Mouse (Mus musculus) urinary bladder, postnatal 25 days (tissue): ENCODE measurements at regions not wholly inside any gene's neighbourhood (a gene's known extent, or its start where the extent isn't known, plus 50 kb on each side); places are given as distances from the start of the nearest gene placed in this dataset.

Source experiments
- DNase-seq: peaks from one replicate; pipeline ENCODE4 v3.0.0; 2022; ENCODE audit warnings: low spot score

DNA sequence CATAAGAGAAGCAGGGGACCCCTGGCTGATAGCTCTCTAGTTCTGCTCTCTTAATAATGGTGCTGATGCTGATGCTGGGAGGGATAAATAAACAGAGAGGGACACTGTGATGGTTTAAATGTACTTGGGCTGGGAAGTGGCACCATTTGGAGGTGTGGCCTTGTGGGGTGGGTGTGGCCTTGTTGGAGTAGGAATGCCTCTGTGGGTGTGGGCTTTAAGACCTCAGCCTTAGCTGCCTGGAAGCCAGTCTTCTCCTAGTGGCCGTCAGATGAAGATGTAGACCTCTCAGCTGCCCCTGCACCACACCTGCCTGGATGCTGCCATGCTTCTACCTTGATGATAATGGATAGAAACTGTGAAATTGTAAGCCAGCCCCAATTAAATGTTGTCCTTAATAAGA, 765.0 kb upstream of the Car8 start:
- DNase-seq: no peak

GRCm38 (mm10) chr4:9002380-9002779, 763.5 kb upstream of the Car8 start:
- DNase-seq: no peak

DNA sequence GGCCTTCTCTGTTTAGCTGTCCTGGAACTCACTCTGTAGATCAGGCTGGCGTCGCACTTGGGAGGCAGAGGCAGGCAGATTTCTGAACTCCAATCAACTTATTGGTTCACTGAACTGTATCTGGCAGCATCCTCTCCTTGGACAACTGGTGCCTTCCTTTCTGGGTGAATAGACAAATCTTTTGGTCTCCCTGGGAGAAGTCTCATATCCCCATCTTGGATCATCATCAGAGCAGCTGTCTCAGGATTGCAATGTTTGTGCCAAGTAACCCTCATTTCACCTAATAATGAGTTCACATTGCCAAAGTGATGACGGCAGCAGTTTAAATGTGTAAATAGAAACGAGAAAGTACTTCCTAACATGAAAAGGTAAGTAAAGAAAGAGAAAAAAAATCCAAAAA, 759.8 kb upstream of the Car8 start:
- no peak for DNase-seq

GRCm38 (mm10) chr4:8992171-8992570, 753.3 kb upstream of the Car8 start:
- no peak for DNase-seq

- DNase-seq: no peak
Observed at GRCm38 (mm10) chr4:8990551-8990950, 751.7 kb upstream of the Car8 start.

GRCm38 (mm10) chr4:8989614-8990013, 750.8 kb upstream of the Car8 start:
- no peak for DNase-seq

GRCm38 (mm10) chr4:8989110-8989509, 750.3 kb upstream of the Car8 start:
- no peak for DNase-seq

DNA sequence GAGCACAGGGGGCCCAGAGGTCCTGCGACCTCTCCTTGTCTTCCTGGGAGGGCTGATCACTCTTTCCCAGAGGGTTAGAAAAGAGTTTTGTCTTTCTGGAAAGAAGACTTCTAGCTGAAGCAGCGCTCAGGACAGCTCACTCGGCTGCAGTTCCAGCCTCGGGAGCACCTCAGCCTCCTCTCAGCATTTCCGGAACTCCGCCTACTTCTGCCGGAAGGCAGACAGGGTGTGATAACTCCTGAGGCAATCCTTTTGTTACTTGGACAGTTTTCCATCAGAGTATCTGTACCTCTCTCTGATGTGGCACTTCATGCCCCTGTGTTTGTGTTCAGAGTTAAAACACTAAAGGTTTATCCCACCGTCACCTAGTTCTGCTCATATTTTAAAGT, 749.5 kb upstream of the Car8 start:
- no peak for DNase-seq

GRCm38 (mm10) chr4:8987544-8988344, 748.9 kb upstream of the Car8 start:
- DNase-seq: no peak

DNA sequence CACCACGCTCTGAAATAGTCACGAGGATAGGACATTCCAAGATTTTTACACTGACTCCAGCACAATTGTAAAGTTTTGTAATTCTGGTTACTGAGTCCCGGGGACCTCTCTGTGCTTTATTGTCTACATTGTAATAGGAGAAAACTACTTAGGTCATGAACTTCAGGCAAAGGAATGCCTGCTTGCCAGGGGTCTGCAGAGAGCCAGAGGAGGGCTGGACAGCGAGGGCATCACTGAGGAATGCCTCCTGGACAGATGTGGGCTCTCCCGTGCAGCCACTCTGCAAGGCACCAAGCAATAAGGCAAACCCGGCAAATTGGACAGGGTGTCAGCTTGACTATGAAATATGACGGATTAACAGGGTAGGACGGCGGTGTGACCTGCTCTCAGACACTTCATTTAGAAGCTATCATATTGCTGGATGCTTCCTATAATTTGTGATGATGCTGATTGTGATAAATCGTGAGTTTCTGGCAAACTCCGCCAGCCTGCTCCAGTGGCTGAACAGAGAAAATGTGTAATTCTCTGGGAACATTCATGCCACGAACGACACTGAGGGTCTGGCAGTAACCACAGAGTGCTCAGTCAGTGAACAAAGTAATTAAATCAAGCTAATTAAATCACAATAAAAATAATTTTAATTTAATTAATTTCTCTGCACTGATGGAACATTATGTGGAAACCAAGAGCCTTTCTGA, 747.7 kb upstream of the Car8 start:
- no peak for DNase-seq

- no peak for DNase-seq
Observed at GRCm38 (mm10) chr4:8984059-8984606, 745.3 kb upstream of the Car8 start.

DNA sequence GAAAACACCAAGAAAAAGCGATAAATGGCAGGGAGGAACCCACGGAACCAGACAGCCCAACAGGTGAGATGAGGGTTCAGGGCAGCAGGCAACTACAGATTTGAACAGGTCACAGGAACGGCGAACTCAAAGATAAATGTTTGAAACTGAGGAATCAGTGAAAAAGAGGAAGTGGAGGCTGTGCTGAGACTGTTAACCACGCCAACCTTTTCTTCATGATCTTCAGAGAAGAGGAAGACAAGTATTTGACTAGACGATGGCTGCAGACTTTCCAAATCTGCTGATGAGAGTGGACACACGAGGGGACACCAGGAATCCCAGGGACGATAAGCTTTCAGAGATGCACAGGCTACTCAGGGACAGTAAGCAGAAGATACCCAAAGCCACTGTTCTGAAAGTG, 740.1 kb upstream of the Car8 start:
- no peak for DNase-seq

DNA sequence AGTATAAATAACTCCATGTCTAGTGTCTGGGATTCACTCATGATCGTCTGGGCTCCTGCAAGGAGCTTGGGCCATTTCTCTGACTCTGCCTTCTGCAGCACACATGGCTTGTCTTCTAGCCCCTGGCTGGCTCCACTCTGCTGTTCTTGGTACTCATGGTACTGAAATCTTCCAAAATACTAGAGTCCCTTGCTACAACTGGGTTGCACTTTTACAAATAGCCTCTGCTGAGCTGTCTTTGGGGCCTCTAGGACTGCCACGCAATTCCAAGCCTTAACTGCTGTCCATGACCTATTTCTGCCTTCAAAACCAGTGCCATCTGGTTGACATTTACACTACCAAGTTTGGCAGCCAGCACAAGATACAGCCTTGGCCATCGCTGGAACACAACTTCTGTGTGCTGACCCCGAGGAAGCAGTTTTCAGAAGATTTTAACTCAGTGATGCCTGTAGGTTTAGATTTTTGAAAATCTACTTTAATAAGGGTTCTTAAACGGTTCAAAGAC, 731.2 kb upstream of the Car8 start:
- DNase-seq: no peak

DNA sequence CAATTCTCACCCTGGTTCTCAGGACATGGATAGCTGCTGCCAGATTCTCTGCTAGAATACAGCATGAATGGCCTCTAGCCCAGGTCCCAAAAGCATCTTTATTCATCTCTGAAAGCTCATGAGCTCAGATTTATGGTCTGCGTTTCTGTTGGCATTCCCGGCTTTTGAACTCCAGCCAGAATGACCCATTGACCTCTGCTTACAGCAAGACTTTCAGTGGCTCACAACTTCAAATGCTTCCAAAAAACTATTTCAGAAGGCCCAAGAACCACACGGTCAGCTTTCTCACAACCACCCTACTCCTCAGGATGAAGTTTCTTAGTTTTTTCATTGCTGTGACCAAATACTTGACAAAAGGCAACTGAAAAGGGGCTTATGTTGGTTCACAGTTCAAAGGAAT, 729.9 kb upstream of the Car8 start:
- DNase-seq: no peak

- no peak for DNase-seq
Observed at GRCm38 (mm10) chr4:8967986-8968385, 729.1 kb upstream of the Car8 start.

DNA sequence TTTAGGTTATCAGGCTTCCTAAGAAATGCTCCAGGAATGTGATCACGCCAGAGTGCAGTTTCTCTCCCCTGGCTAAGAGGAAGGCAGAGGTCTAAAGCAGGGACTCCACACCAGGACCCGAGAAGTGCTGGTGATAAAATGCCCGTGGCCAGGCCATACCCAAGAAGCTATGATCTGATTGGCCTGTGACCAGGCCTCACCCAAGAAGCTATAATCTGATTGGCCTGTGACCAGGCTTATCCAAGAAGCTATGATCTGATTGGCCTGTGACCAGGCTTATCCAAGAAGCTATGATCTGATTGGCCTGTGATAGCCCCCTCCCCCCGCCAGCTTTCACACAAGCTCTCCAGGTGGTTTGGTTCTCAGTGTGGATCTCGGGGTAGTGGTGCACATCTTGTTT, 726.7 kb upstream of the Car8 start:
- DNase-seq: no peak

GRCm38 (mm10) chr4:8962959-8963572, 724.2 kb upstream of the Car8 start:
- no peak for DNase-seq

DNA sequence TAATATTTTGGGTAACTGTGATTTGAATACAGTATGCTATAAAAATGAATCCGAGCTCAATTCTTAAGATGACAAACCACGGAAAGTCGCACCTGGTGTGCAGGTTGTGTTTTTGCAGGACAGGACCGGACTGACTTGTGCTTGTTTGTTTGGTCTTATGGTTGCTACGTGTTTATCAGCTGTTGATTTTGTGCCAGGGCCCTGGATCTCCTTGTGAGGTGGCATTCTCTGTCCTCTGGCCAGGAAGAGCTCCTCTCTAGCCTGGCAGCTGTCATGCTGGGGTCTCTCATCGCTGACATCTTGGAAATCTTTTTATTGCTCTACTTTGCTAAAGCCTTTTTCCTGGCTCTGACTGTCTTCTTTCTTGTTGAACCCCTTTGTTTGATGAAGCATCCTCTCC, 723.0 kb upstream of the Car8 start:
- no peak for DNase-seq

DNA sequence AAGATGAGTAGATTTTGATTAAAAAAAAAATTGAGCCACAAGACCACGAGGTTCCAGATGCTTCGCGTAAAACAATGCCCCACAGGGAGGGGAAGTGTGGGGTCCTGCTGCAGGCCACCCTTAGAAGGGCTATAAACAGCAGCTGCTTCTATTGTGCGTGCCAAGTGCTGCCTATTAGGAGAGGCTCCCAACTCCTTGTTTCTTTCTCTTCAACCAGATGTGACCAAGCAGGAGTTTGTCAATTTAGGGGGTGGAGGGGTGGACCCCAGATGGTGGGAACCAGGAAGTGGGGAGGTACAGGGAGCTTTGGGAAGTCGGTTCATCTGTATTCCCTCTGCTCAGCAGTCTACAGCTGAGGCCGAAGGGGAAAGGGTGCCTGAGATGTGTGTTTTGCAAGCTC, 718.9 kb upstream of the Car8 start:
- DNase-seq: no peak

DNA sequence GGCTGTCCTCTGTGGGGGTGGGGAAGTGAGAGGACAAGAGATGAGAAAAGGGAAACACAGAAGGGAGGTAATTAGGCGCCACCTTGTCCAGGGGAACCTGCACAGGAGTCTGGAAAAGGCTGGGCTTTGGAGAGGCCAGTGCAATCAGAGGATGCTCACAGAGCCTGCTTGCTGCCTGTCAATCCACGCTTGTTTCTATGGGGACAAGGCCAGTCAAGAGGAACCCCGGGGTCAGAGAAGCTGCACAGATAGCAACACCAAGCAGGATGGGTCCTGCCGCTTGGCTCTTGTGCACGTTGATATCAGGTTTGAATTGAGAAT, 718.1 kb upstream of the Car8 start:
- DNase-seq: no peak

- DNase-seq: no peak
Observed at GRCm38 (mm10) chr4:8956312-8957022, 717.6 kb upstream of the Car8 start.

GRCm38 (mm10) chr4:8955306-8955705, 716.5 kb upstream of the Car8 start:
- DNase-seq: no peak
